25 mouse cellular contexts compared by ENCODE assay signal in genomic region chr13:114974484-114975042, GRCm38 (mm10).
"Had no signal": no experiment of that assay in that cellular context is flagged by ENCODE, and none has a peak within 500 bp of the region (broad histone marks: within the 10 kb centered on the region; RNA-seq: fewer than 3 reads in every experiment).

No protein-coding gene starts in this region.

- H3K27me3 ChIP-seq: heart, embryonic 13.5 days; heart, embryonic 15.5 days; hindbrain, embryonic 13.5 days; hindbrain, embryonic 15.5 days; kidney, embryonic 15.5 days; limb, embryonic 13.5 days had no signal

- H3K4me2 ChIP-seq: heart, embryonic 11.5 days; heart, embryonic 13.5 days; heart, embryonic 15.5 days; hindbrain, embryonic 13.5 days; hindbrain, embryonic 15.5 days; kidney, embryonic 15.5 days; limb, embryonic 13.5 days had no signal

- DNase-seq: forebrain, postnatal 0 days; gastrocnemius, postnatal 14 days; gastrocnemius, postnatal 36 days; heart, adult 11 months; heart, adult 2 months; heart, postnatal 14 days; heart, postnatal 36 days; kidney, adult 11 months; kidney, adult 2 months; kidney, adult 9 months; kidney, postnatal 14 days; kidney, postnatal 36 days; layer of hippocampus, adult 9-11 months; layer of hippocampus, postnatal 36 days; left cerebral cortex, postnatal 4 days had no signal

- ATAC-seq: forebrain, postnatal 0 days; hindbrain, postnatal 0 days; intestine, embryonic 16.5 days had no signal

- H3K9me3 ChIP-seq: heart, embryonic 13.5 days; heart, embryonic 15.5 days; hindbrain, embryonic 13.5 days; hindbrain, embryonic 15.5 days; kidney, embryonic 15.5 days; limb, embryonic 13.5 days had no signal

- H3K36me3 ChIP-seq: hindbrain, embryonic 13.5 days; hindbrain, embryonic 15.5 days; limb, embryonic 13.5 days had no signal

- H3K27ac ChIP-seq: heart, adult 2 months; heart, embryonic 13.5 days; heart, embryonic 15.5 days; hindbrain, embryonic 13.5 days; hindbrain, embryonic 15.5 days; hindbrain, postnatal 0 days; kidney, embryonic 15.5 days; kidney, postnatal 0 days; limb, embryonic 13.5 days had no signal

- H3K9ac ChIP-seq: forebrain, postnatal 0 days; heart, embryonic 13.5 days; heart, embryonic 15.5 days; hindbrain, embryonic 13.5 days; hindbrain, embryonic 15.5 days; kidney, embryonic 15.5 days; limb, embryonic 13.5 days had no signal

- H3K4me1 ChIP-seq: heart, embryonic 13.5 days; heart, embryonic 15.5 days; hindbrain, embryonic 13.5 days; hindbrain, embryonic 15.5 days; kidney, embryonic 15.5 days; limb, embryonic 13.5 days had no signal

- H3K4me3 ChIP-seq: heart, adult 2 months; heart, embryonic 13.5 days; heart, embryonic 15.5 days; hindbrain, embryonic 13.5 days; hindbrain, embryonic 15.5 days; kidney, embryonic 15.5 days; limb, embryonic 13.5 days had no signal
